Mouse (Mus musculus) lung, embryonic 14.5 days (tissue): ENCODE data around the gene Senp2. TPM values are rescaled to one million over a fixed set of nuclear protein-coding genes. Genes with fewer than 3 reads are reported as not detected.
A peak's percentile ranks its signal among the peaks of the same experiment; 100 is the strongest.

Experiments used
- ATAC-seq: fragments of 200-750 bp; cut with Nextera tagmentation; 2 replicates; pipeline ENCODE4 v1.8.0; 2017; ENCODE audit warnings: mild to moderate bottlenecking, moderate TSS enrichment, moderate library complexity; ENCODE audit not compliant: insufficient read depth
- DNase-seq: peaks from one replicate; pipeline ENCODE4 v3.0.0-alpha.2; 2015
- H3K27ac ChIP-seq: fragments of 300-500 bp; sonication (generic); 2 replicates; pipeline ENCODE4 v1.5.1; 2014; ENCODE audit warnings: low read depth, mild to moderate bottlenecking, moderate library complexity
- H3K27me3 ChIP-seq: fragments of 300-500 bp; sonication (generic); 2 replicates; pipeline ENCODE4 v1.6.1; 2014; ENCODE audit warnings: low read length, control low read depth; ENCODE audit not compliant: insufficient read depth
- H3K36me3 ChIP-seq: fragments of 300-500 bp; sonication (generic); 2 replicates; pipeline ENCODE4 v1.6.1; 2014; ENCODE audit warnings: control low read depth; ENCODE audit not compliant: insufficient read depth
- H3K4me1 ChIP-seq: fragments of 300-500 bp; sonication (generic); 2 replicates; pipeline ENCODE4 v1.6.1; 2014; ENCODE audit warnings: antibody characterized with exemption, control low read depth; ENCODE audit not compliant: insufficient read depth
- H3K4me2 ChIP-seq: fragments of 300-500 bp; sonication (generic); 2 replicates; pipeline ENCODE4 v1.6.1; 2014; ENCODE audit warnings: mild to moderate bottlenecking
- H3K4me3 ChIP-seq: fragments of 300-500 bp; sonication (generic); 2 replicates; pipeline ENCODE4 v1.5.1; 2014; ENCODE audit warnings: low read depth, low read length
- H3K9ac ChIP-seq: fragments of 300-500 bp; sonication (generic); 2 replicates; pipeline ENCODE4 v1.6.1; 2014
- H3K9me3 ChIP-seq: fragments of 300-500 bp; sonication (generic); 2 replicates; pipeline ENCODE4 v1.6.1; 2016; ENCODE audit warnings: low read depth, low read length, control low read depth
- CTCF ChIP-seq: IDR thresholded peaks from 2 replicates; pipeline ENCODE4 v1.5.1; 2016; ENCODE audit warnings: antibody characterized with exemption, low read depth
- WGBS: fragments of 180-500 bp; shearing (Covaris S2); extraction: QIAGEN DNeasy Blood & Tissue Kit; methylation state at CpG from one replicate; pipeline ENCODE4 v1.1.7; 2014; 5-methylcytosine and 5-hydroxymethylcytosine counted together
- polyA plus RNA-seq: library from polyadenylated mRNA; unstranded; fragments of >200 nt; fragmentation: Nextera tagmentation; extraction: Ambion mirVana; gene quantifications from 2 replicates; pipeline ENCODE4 v1.2.1, GENCODE M21; 2014

Gene Senp2
- polyA plus RNA-seq, 1 experiment from 2014 or later = 53.1 TPM

DNA sequence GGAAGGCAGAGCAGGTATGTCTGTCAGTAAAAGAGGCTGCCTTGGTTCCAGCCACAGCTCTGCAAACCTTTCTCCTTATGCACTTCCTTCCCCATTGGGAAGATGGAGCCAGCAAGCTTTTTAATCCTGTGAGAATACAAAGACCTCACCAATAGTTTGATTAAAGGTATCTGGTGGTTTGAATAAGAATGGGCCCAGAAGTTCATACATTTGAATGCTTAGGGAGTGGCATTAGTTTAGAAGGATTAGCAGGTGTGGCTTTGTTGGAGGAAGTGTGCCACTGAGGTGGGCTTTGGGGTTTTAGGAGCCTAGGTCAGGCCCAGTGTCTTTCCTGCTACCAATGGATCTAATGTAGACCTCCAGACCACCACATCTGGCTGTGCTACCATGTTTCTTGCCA, 56.3 kb downstream of the Senp2 start:
- DNase-seq = no peak
- no peaks in the 10 kb centered on the region for H3K9me3 ChIP-seq
- H3K4me3 ChIP-seq = no peak overlapping the region
- peaks cover 95% of the 10 kb centered on the region for H3K36me3 ChIP-seq
- H3K9ac ChIP-seq = no peak overlapping the region
- no peak overlapping the region for H3K4me2 ChIP-seq
- H3K27me3 ChIP-seq = no peaks in the 10 kb centered on the region
- no peaks in the 10 kb centered on the region for H3K4me1 ChIP-seq
- H3K27ac ChIP-seq = no peak overlapping the region
- TF ChIP-seq CTCF = no peak
- ATAC-seq = no peak

DNA sequence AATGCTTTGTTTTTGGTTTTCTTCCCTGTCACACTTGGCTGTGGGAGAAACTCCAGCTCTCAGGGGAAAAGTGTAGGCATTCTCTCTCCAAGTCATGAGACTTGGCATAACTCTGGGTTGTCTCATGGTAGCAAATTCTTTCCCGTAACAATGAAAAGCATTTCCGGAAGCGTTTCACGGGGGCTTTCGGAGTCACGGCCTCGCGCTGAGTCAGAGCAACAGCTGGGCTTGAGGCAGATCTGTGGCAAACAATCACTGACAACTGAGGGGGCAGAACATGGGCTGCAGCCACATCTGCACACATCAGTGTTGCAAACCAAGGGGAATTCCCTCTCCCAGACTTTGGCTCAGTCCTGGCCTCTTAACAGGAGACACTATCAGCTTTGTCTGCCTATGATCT, 58.1 kb downstream of the Senp2 start:
- ATAC-seq (no peak), DNase-seq (no peak)
- H3K4me3 ChIP-seq = no peak overlapping the region
- H3K4me1 ChIP-seq = no peaks in the 10 kb centered on the region
- 85% methylated on average over 8 of the region's 8 CpGs for WGBS
- peaks cover 90% of the 10 kb centered on the region for H3K36me3 ChIP-seq
- no peak overlapping the region for H3K27ac ChIP-seq
- no peak overlapping the region for H3K9ac ChIP-seq
- TF ChIP-seq CTCF = no peak
- H3K4me2 ChIP-seq = no peak overlapping the region
- H3K9me3 ChIP-seq = no peaks in the 10 kb centered on the region
- H3K27me3 ChIP-seq = no peaks in the 10 kb centered on the region

DNA sequence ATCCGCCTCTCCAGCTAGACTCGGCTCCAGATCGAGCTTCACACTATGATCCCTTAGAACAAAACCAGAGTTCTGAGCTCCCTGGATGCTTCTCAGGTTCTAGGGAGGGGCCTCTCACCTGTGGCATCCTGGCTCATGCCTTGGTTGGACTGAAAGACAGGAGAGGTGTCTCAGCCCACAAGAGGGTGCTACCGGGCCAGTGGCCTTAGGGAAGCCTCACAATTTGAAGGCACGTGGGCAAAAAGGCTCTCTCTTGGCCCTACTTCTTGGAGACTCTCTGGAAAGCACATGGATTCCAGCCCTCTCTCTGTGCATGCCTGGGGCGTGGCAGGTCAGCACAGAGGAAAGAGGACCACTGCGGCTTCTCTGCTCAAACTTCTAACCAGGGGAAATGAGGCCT, 62.1 kb downstream of the Senp2 start:
- no peak overlapping the region for H3K27ac ChIP-seq
- DNase-seq (no peak), ATAC-seq (no peak)
- no peak overlapping the region for H3K4me3 ChIP-seq
- WGBS = 77% methylated on average over 7 of the region's 7 CpGs
- TF ChIP-seq CTCF = no peak
- no peaks in the 10 kb centered on the region for H3K9me3 ChIP-seq
- no peaks in the 10 kb centered on the region for H3K27me3 ChIP-seq
- no peak overlapping the region for H3K9ac ChIP-seq
- no peak overlapping the region for H3K4me2 ChIP-seq
- H3K4me1 ChIP-seq = no peaks in the 10 kb centered on the region
- peaks cover 91% of the 10 kb centered on the region for H3K36me3 ChIP-seq

DNA sequence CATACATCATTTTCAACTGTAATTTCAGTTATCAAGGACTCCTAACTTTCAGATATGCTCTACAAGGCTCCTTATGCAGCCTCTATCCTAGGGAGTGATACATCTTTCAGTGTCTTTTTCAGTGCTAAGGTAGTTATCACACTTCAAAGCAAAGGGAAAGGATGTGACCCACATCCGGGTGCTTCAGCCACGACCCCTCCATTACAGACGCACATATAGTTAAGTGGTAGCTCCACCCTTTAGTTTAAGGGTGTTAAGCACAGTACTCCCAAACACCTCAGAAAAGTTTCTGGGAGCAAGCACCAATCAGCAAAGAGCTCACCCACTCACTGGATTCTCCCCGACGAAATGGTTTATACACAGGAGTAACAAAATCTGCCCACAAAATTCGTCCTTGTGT, 65.8 kb downstream of the Senp2 start:
- Histone ChIP-seq H3K27ac (no peak overlapping the region), H3K9me3 (no peaks in the 10 kb centered on the region), H3K36me3 (peaks cover 91% of the 10 kb centered on the region), H3K4me2 (no peak overlapping the region), H3K27me3 (no peaks in the 10 kb centered on the region), H3K4me3 (no peak overlapping the region), H3K9ac (no peak overlapping the region), H3K4me1 (no peaks in the 10 kb centered on the region)
- no peak for TF ChIP-seq CTCF
- ATAC-seq = no peak
- DNase-seq = no peak
- WGBS = 76% methylated on average over 6 of the region's 6 CpGs

DNA sequence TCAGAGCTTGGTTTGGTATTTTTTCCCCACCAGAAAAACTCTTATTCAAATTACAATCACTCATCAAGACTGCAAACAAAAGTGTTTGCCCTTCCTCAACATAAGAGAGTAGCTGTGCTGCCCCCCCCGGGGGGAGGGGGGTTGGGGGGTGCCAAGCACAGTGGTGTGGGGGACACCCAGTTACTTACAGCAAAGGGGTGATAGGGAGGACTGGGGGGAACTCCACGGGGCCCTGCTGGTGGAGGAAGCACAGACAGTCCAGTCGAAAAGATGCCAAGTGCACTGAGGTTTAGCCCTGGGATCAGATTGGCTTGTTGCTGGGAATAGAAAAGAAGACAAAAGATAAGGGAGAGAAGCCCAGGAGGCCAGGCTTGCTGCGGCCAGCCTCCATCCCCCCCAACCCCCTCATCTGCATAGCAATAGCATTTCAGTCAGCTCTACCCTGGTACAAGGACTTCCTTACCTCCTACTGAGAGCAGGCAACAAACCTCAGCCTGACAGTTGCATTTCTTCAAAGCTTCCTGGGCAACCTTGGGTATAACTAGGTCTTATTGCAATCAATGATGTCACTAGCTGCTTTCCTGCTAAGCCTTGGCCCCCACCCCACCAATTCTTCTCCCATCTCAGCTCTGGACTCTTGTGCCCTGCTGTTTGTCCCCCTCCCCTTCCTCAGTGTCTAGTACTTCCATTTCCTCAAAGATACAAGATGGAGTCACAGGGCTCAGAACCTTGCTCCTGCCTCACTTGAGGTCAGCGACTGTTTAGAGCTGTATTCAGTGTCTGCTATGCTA, 66.7 kb downstream of the Senp2 start:
- no peak overlapping the region for H3K4me3 ChIP-seq
- H3K27ac ChIP-seq = no peak overlapping the region
- ATAC-seq (no peak), DNase-seq (no peak)
- H3K4me1 ChIP-seq = no peaks in the 10 kb centered on the region
- no peak for TF ChIP-seq CTCF
- H3K27me3 ChIP-seq = no peaks in the 10 kb centered on the region
- no peak overlapping the region for H3K4me2 ChIP-seq
- no peak overlapping the region for H3K9ac ChIP-seq
- no peaks in the 10 kb centered on the region for H3K9me3 ChIP-seq
- 38% methylated on average over 5 of the region's 5 CpGs for WGBS
- H3K36me3 ChIP-seq = peaks cover 91% of the 10 kb centered on the region

DNA sequence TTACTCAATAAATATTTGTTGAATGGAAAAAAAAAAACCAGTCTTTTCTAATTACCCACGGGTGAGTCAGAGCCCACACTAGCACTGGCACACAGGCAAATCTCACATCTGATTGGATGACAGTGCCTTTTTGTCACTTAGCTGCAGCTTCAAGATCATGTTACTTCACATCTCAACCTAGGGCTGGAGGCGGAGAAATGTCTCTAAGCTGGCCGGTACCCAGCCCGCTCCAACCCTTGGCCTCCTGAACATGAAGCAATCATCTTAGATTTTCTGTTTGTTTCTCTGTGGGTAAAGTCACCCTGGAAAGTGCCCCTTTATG, 67.3 kb downstream of the Senp2 start:
- Histone ChIP-seq H3K4me3 (no peak overlapping the region), H3K27ac (no peak overlapping the region), H3K36me3 (peaks cover 95% of the 10 kb centered on the region), H3K9ac (no peak overlapping the region), H3K4me2 (no peak overlapping the region), H3K4me1 (no peaks in the 10 kb centered on the region), H3K9me3 (no peaks in the 10 kb centered on the region), H3K27me3 (no peaks in the 10 kb centered on the region)
- TF ChIP-seq CTCF = no peak
- 44% methylated on average over 4 of the region's 4 CpGs for whole genome bisulfite sequencing
- ATAC-seq (no peak; the same call in 1 of the 2 replicates), DNase-seq (peak; percentile 36)

DNA sequence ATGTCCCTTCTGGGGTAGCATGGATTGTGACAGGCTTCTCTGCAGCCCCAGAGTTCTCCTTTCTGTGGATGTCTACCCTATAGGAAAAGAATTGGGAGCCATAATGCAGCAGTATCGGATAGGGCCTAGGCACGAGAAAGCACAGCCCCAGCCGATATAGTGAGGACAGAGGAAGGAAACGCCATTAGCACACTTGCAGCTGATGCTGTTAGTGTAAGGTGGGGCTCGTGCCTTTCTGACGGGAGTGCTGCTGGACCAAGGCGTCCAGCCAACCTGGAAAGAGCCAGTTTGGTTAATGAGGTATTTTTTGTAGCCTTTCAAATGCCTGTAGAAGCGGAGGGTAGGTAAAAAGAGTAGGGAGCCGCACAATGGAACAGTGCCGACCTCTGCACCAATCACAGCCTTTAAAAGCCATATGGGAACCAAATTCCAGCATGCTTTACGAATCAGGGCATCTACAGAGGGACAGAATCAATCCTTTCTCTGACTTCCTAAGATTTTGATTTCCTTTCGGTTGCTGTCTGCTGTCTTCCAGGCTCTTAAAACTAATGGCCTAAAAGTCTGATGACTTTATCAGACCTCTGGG, 70.9 kb downstream of the Senp2 start:
- Histone ChIP-seq H3K4me2 (no peak overlapping the region), H3K4me1 (no peaks in the 10 kb centered on the region), H3K27me3 (no peaks in the 10 kb centered on the region), H3K36me3 (peaks cover 83% of the 10 kb centered on the region), H3K9me3 (no peaks in the 10 kb centered on the region), H3K9ac (no peak overlapping the region), H3K4me3 (no peak overlapping the region), H3K27ac (no peak overlapping the region)
- ATAC-seq (no peak), DNase-seq (no peak)
- WGBS = 85% methylated on average over 12 of the region's 12 CpGs
- TF ChIP-seq CTCF = no peak

DNA sequence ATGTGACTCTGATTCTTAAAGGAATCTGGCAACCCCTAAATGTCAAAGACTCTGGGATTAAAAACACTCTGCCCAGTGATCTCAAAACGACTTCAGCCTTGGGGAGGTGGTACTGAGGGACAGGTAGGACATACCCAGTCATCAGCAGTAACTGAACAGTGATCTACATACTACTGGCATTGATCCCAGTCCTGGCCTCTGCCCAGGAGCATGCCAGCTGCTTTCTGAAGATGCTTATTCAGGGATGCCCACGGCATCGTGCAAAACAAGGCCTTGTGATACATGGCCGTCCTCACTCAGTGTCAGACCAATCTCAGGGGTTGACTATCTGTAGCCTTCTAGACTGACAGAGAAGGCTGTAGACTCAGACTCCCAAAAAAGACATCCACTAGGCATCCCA, 76.1 kb downstream of the Senp2 start:
- Histone ChIP-seq H3K4me2 (no peak overlapping the region), H3K36me3 (peaks cover 55% of the 10 kb centered on the region), H3K9ac (no peak overlapping the region), H3K4me1 (no peaks in the 10 kb centered on the region), H3K27me3 (no peaks in the 10 kb centered on the region), H3K27ac (no peak overlapping the region), H3K4me3 (no peak overlapping the region), H3K9me3 (no peaks in the 10 kb centered on the region)
- DNase-seq = no peak
- no peak for ATAC-seq
- WGBS = 87% methylated on average over 4 of the region's 4 CpGs
- no peak for TF ChIP-seq CTCF
